Mouse (Mus musculus): ENCODE data around the gene Mad2l2. TPM values are rescaled to one million over a fixed set of nuclear protein-coding genes. Genes with fewer than 3 reads are reported as not detected.
"Not testable (repeated sequence)": the region's sequence is repeated elsewhere in the genome, so short reads cannot be mapped to it uniquely, and the experiment has no call there.

Gene Mad2l2
- total and polyA plus RNA-seq, 3 experiments = 9.4 to 25.1 (median 24.6) TPM

DNA sequence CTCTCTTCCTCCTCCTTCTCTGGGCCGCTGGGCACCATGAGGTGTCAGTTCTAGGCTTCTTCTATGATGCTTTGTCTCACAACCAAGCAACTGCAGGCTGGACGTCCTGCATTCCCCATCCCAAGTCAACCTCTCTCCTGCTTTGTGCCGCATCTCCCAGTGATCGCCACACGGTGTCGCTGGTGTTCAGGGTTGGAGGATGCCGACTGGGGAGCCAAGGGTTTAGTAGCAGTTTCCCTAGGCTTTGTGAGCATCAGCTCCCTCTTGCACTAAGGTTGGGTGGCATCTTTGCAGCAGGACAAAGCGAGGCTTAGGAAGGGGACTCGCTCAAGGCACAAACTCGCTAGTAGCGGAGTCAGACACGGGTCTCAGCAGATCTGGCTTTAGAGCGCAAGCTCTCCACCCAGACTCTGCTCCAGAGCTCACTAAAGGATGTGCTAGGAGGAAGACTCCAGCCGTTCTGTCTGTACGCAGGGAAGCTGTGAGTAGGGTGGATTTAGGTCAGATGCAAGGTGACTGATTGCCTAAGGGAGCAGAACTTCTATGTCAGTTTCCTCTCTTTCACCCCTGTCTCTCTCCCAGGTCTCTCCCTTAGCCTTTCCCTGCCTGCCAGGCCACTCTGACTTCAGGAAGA lies 15.3 kb upstream of the Mad2l2 start:
- TF ChIP-seq CTCF (IDR thresholded peaks at IDR 0.05; ENCODE audit: low read depth, low read length) (peak; percentile 87), GATA1 (IDR thresholded peaks at IDR 0.05; ENCODE audit: borderline replicate concordance, low read length) (no peak)
- H3K36me3 ChIP-seq (replicated peaks) = no peaks in the 10 kb centered on the region
- H3K9me3 ChIP-seq (replicated peaks) = peaks cover 6% of the 10 kb centered on the region
- DNase-seq (ENCODE audit: low spot score) = peak; percentile 62
- peaks cover 26% of the 10 kb centered on the region for H3K27me3 ChIP-seq (ENCODE audit: insufficient read depth, low read length)
- peak; percentile 75 for ATAC-seq (ENCODE audit: extremely low read depth, insufficient number of reproducible peaks, low FRiP score, poor library complexity, severe bottlenecking)
- no peak overlapping the region for H3K4me3 ChIP-seq (ENCODE audit: low read depth, low read length)
- peaks cover 11% of the 10 kb centered on the region for H3K4me1 ChIP-seq (ENCODE audit: insufficient read depth, low read depth, low read length)

DNA sequence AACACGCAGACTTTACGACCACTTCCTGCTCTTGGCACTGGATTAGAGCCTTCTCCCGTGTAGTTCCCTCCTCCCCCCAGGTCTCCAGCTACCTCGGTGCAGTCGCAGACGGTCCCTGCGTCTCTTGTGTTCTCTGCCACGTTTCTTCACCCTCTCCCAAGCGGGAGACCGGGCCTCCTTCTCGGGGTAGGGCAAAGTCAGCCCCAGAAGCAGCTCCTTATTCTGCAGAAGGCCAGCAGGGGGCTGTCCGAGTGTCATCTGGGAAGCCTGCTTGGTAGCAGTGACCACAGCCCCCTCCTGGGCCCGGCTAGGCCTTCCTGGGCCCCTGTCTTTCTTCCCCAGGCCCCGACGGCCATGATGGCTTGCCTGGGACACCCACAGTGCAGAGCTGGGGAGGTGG lies 14.7 kb upstream of the Mad2l2 start:
- peak; percentile 33 for DNase-seq (ENCODE audit: low spot score)
- Histone ChIP-seq H3K36me3 (replicated peaks) (no peaks in the 10 kb centered on the region), H3K4me3 (ENCODE audit: low read depth, low read length) (no peak overlapping the region), H3K4me1 (ENCODE audit: insufficient read depth, low read depth, low read length) (peaks cover 11% of the 10 kb centered on the region), H3K9me3 (replicated peaks) (peaks cover 6% of the 10 kb centered on the region), H3K27me3 (ENCODE audit: insufficient read depth, low read length) (peaks cover 23% of the 10 kb centered on the region)
- TF ChIP-seq POLR2AphosphoS5 (IDR thresholded peaks at IDR 0.05; ENCODE audit: insufficient replicate concordance, low read depth, low read length) (no peak), GATA2 (IDR thresholded peaks at IDR 0.05; ENCODE audit: borderline replicate concordance, low read depth, low read length) (no peak), CTCF (IDR thresholded peaks at IDR 0.05; ENCODE audit: low read depth, low read length) (no peak), TAL1 (conservative IDR thresholded peaks at IDR 0.05; ENCODE audit: low read depth, low read length) (no peak), GATA1 (IDR thresholded peaks at IDR 0.05; ENCODE audit: borderline replicate concordance, low read length) (no peak)
- no peak for ATAC-seq (ENCODE audit: extremely low read depth, insufficient number of reproducible peaks, low FRiP score, poor library complexity, severe bottlenecking)

- TF ChIP-seq CTCF (IDR thresholded peaks at IDR 0.05; ENCODE audit: low read depth, low read length) (no peak), TAL1 (conservative IDR thresholded peaks at IDR 0.05; ENCODE audit: low read depth, low read length) (no peak), POLR2AphosphoS5 (IDR thresholded peaks at IDR 0.05; ENCODE audit: insufficient replicate concordance, low read depth, low read length) (no peak), GATA1 (IDR thresholded peaks at IDR 0.05; ENCODE audit: borderline replicate concordance, low read length) (no peak), GATA2 (IDR thresholded peaks at IDR 0.05; ENCODE audit: borderline replicate concordance, low read depth, low read length) (no peak)
- ATAC-seq (ENCODE audit: extremely low read depth, insufficient number of reproducible peaks, low FRiP score, poor library complexity, severe bottlenecking) (no peak), DNase-seq (ENCODE audit: low spot score) (no peak)
- Histone ChIP-seq H3K9me3 (replicated peaks) (peaks cover 6% of the 10 kb centered on the region), H3K4me3 (ENCODE audit: low read depth, low read length) (no peak overlapping the region), H3K36me3 (replicated peaks) (no peaks in the 10 kb centered on the region), H3K4me1 (ENCODE audit: insufficient read depth, low read depth, low read length) (peaks cover 11% of the 10 kb centered on the region), H3K27me3 (ENCODE audit: insufficient read depth, low read length) (peaks cover 23% of the 10 kb centered on the region)
Measured at GRCm38 (mm10) chr4:148116657-148117056, 13.5 kb upstream of the Mad2l2 start.

- Histone ChIP-seq H3K27me3 (ENCODE audit: insufficient read depth, low read length) (peaks cover 20% of the 10 kb centered on the region), H3K36me3 (replicated peaks) (no peaks in the 10 kb centered on the region), H3K4me1 (ENCODE audit: insufficient read depth, low read depth, low read length) (peaks cover 11% of the 10 kb centered on the region), H3K4me3 (ENCODE audit: low read depth, low read length) (no peak overlapping the region), H3K9me3 (replicated peaks) (peaks cover 6% of the 10 kb centered on the region)
- no peak for ATAC-seq (ENCODE audit: extremely low read depth, insufficient number of reproducible peaks, low FRiP score, poor library complexity, severe bottlenecking)
- TF ChIP-seq GATA1 (IDR thresholded peaks at IDR 0.05; ENCODE audit: borderline replicate concordance, low read length) (no peak), POLR2AphosphoS5 (IDR thresholded peaks at IDR 0.05; ENCODE audit: insufficient replicate concordance, low read depth, low read length) (no peak), TAL1 (conservative IDR thresholded peaks at IDR 0.05; ENCODE audit: low read depth, low read length) (no peak), CTCF (IDR thresholded peaks at IDR 0.05; ENCODE audit: low read depth, low read length) (peak; percentile 54), GATA2 (IDR thresholded peaks at IDR 0.05; ENCODE audit: borderline replicate concordance, low read depth, low read length) (no peak)
- DNase-seq (ENCODE audit: low spot score) = no peak
Measured at GRCm38 (mm10) chr4:148117392-148117791, 12.8 kb upstream of the Mad2l2 start.

DNA sequence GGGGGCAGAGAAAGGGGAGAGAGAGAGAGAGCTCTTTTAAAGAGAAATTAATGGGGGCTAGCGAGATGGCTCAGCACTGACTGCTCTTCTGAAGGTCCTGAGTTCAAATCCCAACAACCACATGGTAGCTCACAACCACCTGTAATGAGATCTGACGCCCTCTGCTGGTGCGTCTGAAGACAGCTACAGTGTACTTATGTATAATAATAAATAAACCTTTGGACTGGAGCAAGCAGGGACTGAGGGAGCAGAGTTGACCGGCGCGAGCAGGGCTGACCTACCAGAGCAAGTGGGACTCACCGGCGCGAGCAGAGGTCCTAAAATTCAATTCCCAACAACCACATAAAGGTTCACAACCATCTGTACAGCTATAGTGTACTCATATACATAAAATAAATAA lies 10.6 kb upstream of the Mad2l2 start:
- H3K27me3 ChIP-seq (ENCODE audit: insufficient read depth, low read length); H3K9me3 ChIP-seq (replicated peaks); H3K4me3 ChIP-seq (ENCODE audit: low read depth, low read length); H3K36me3 ChIP-seq (replicated peaks); DNase-seq (ENCODE audit: low spot score); ATAC-seq (ENCODE audit: extremely low read depth, insufficient number of reproducible peaks, low FRiP score, poor library complexity, severe bottlenecking): not testable (repeated sequence)
- H3K4me1 ChIP-seq (ENCODE audit: insufficient read depth, low read depth, low read length) = peaks cover 11% of the 10 kb centered on the region

GRCm38 (mm10) chr4:148120555-148120954 lies 9.6 kb upstream of the Mad2l2 start:
- ATAC-seq (ENCODE audit: extremely low read depth, insufficient number of reproducible peaks, low FRiP score, poor library complexity, severe bottlenecking) = no peak
- Histone ChIP-seq H3K27me3 (ENCODE audit: insufficient read depth, low read length) (peaks cover 9% of the 10 kb centered on the region; the same call in 1 of the 2 replicates), H3K36me3 (replicated peaks) (no peaks in the 10 kb centered on the region), H3K9me3 (replicated peaks) (peaks cover 6% of the 10 kb centered on the region), H3K4me1 (ENCODE audit: insufficient read depth, low read depth, low read length) (peaks cover 3% of the 10 kb centered on the region), H3K4me3 (ENCODE audit: low read depth, low read length) (no peak overlapping the region)
- no peak for DNase-seq (ENCODE audit: low spot score)
- TF ChIP-seq TAL1 (conservative IDR thresholded peaks at IDR 0.05; ENCODE audit: low read depth, low read length) (no peak), CTCF (IDR thresholded peaks at IDR 0.05; ENCODE audit: low read depth, low read length) (no peak), GATA1 (IDR thresholded peaks at IDR 0.05; ENCODE audit: borderline replicate concordance, low read length) (no peak), GATA2 (IDR thresholded peaks at IDR 0.05; ENCODE audit: borderline replicate concordance, low read depth, low read length) (no peak), POLR2AphosphoS5 (IDR thresholded peaks at IDR 0.05; ENCODE audit: insufficient replicate concordance, low read depth, low read length) (no peak)

DNA sequence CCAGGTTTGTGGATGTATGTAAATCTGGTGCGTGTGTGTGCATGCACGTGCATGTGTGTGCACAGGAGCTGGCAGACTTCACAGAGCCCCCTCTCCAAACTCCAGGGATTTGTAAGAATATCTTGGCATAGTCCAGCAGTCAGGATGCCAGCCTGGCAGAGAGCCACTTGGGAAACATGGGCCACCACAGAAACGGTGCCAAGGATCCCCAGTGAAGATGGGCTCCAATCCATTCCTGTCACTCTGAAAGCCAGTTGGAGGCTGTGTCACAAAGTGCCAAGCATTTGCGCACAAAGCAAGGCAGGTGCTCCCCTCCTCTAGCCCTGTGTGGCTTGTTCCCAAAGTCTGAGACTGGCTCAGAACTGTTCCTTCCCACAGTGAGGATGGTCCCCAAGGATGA lies 8.8 kb upstream of the Mad2l2 start:
- ATAC-seq (ENCODE audit: extremely low read depth, insufficient number of reproducible peaks, low FRiP score, poor library complexity, severe bottlenecking) = no peak
- H3K4me3 ChIP-seq (ENCODE audit: low read depth, low read length) = no peak overlapping the region
- no peaks in the 10 kb centered on the region for H3K36me3 ChIP-seq (replicated peaks)

More for the DNA sequence above, 8.8 kb upstream of the Mad2l2 start:
- TF ChIP-seq CTCF (IDR thresholded peaks at IDR 0.05; ENCODE audit: low read depth, low read length) (no peak), GATA2 (IDR thresholded peaks at IDR 0.05; ENCODE audit: borderline replicate concordance, low read depth, low read length) (no peak), TAL1 (conservative IDR thresholded peaks at IDR 0.05; ENCODE audit: low read depth, low read length) (no peak), GATA1 (IDR thresholded peaks at IDR 0.05; ENCODE audit: borderline replicate concordance, low read length) (no peak), POLR2AphosphoS5 (IDR thresholded peaks at IDR 0.05; ENCODE audit: insufficient replicate concordance, low read depth, low read length) (no peak)
- H3K9me3 ChIP-seq (replicated peaks) = peaks cover 6% of the 10 kb centered on the region
- DNase-seq (ENCODE audit: low spot score) = no peak
- H3K4me1 ChIP-seq (ENCODE audit: insufficient read depth, low read depth, low read length) = no peaks in the 10 kb centered on the region
- H3K27me3 ChIP-seq (ENCODE audit: insufficient read depth, low read length) = peaks cover 9% of the 10 kb centered on the region; the same call in 1 of the 2 replicates

All from G1E (cell line).